In genomic region chr4:115838696-115839641, GRCm38 (mm10) we compare ENCODE assay signal across 8 mouse cellular contexts. TPM values are rescaled to one million over a fixed set of nuclear protein-coding genes. Genes with fewer than 3 reads are reported as not detected.
DNase-seq lines count a peak whose midpoint lies in the region; ATAC-seq lines count a peak whose summit lies in the region.

Gene Mknk1, plus strand, starts transcription at chr4:115839198.

- H3K27me3 ChIP-seq in heart, embryonic 13.5 days (replicated peaks): no peaks in the 10 kb centered on the region
- no peaks in the 10 kb centered on the region for H3K27me3 ChIP-seq in liver, embryonic 12.5 days (replicated peaks)
- H3K27me3 ChIP-seq in stomach, embryonic 15.5 days (replicated peaks): no peaks in the 10 kb centered on the region

- peaks cover 27% of the 10 kb centered on the region for H3K36me3 ChIP-seq in heart, embryonic 13.5 days
- H3K36me3 ChIP-seq in liver, embryonic 12.5 days: peaks cover 45% of the 10 kb centered on the region
- peaks cover 3% of the 10 kb centered on the region for H3K36me3 ChIP-seq in stomach, embryonic 15.5 days

- ATAC-seq in erythroid progenitor cell, adult 5-6 weeks (replicated peaks; ENCODE audit: low FRiP score, poor library complexity, severe bottlenecking): peak; percentile 98
- peak; percentile 97 for ATAC-seq in heart, embryonic 13.5 days (ENCODE audit: extremely low read depth, insufficient number of reproducible peaks, low FRiP score, low TSS enrichment)
- peak; percentile 93 for ATAC-seq in liver, embryonic 12.5 days
- peak; percentile 93 for ATAC-seq in stomach, embryonic 15.5 days (ENCODE audit: insufficient read depth, low FRiP score, low read depth)

- no peaks in the 10 kb centered on the region for H3K9me3 ChIP-seq in heart, embryonic 13.5 days
- H3K9me3 ChIP-seq in liver, embryonic 12.5 days (replicated peaks): no peaks in the 10 kb centered on the region
- no peaks in the 10 kb centered on the region for H3K9me3 ChIP-seq in stomach, embryonic 15.5 days

- H3K9ac ChIP-seq in heart, embryonic 13.5 days: peak within 1 kb of the TSS; percentile 86
- H3K9ac ChIP-seq in liver, embryonic 12.5 days: peak within 1 kb of the TSS; percentile 95
- H3K9ac ChIP-seq in stomach, embryonic 15.5 days: peak within 1 kb of the TSS; percentile 78

- DNase-seq in CD4-positive helper T cell, adult 2 months (ENCODE audit: low read depth, low spot score): peak; percentile 96
- DNase-seq in brain, embryonic 18.5 days (ENCODE audit: low read depth, low spot score): peak; percentile 78
- DNase-seq in kidney, postnatal 10 days: peak; percentile 96
- DNase-seq in natural killer cell, adult 2 months (ENCODE audit: low spot score in 2 of 2): peak; percentile 90 to 95

- peaks cover 14% of the 10 kb centered on the region for H3K4me1 ChIP-seq in heart, embryonic 13.5 days
- H3K4me1 ChIP-seq in liver, embryonic 12.5 days: peaks cover 72% of the 10 kb centered on the region
- 0 out of 2 replicates have a peak, but pooled peaks cover 5% of the 10 kb centered on the region for H3K4me1 ChIP-seq in stomach, embryonic 15.5 days

- peak within 1 kb of the TSS; percentile 79 for H3K4me2 ChIP-seq in heart, embryonic 13.5 days
- H3K4me2 ChIP-seq in liver, embryonic 12.5 days: peak within 1 kb of the TSS; percentile 80
- peak within 1 kb of the TSS; percentile 78 for H3K4me2 ChIP-seq in stomach, embryonic 15.5 days

- 2% methylated on average over 51 of the region's 51 CpGs for WGBS in heart, embryonic 13.5 days
- 1% methylated on average over 51 of the region's 51 CpGs for WGBS in liver, embryonic 12.5 days (ENCODE audit: insufficient replicate concordance)
- 1% methylated on average over 51 of the region's 51 CpGs for WGBS in stomach, embryonic 15.5 days

- H3K4me3 ChIP-seq in heart, embryonic 13.5 days: peak within 1 kb of the TSS; percentile 70
- H3K4me3 ChIP-seq in liver, embryonic 12.5 days: peak within 1 kb of the TSS; percentile 96
- peak within 1 kb of the TSS; percentile 84 for H3K4me3 ChIP-seq in stomach, embryonic 15.5 days (replicated peaks)

- peak within 1 kb of the TSS; percentile 71 for H3K27ac ChIP-seq in heart, embryonic 13.5 days (replicated peaks)
- peak within 1 kb of the TSS; percentile 84 for H3K27ac ChIP-seq in liver, embryonic 12.5 days
- peak within 1 kb of the TSS; percentile 83 for H3K27ac ChIP-seq in stomach, embryonic 15.5 days

RNA-seq across cellular contexts. Expression of gene Mknk1, which starts in this region (rescaled TPM):
- 82.9 and 104 TPM in 2 replicates for total RNA-seq in erythroid progenitor cell, adult 5-6 weeks (2015; ENCODE audit: low replicate concordance)
- total RNA-seq in erythroid progenitor cell, adult 5-6 weeks (2017; ENCODE audit: low replicate concordance): 116 and 146 TPM in 2 replicates
- polyA plus RNA-seq in heart, embryonic 13.5 days (2015; fragmentation: Nextera tagmentation; extraction: Ambion mirVana): 18.2 and 18.6 TPM in 2 replicates
- polyA plus RNA-seq in liver, embryonic 12.5 days (2016; fragmentation: Nextera tagmentation; extraction: Ambion mirVana): 45.2 and 47.2 TPM in 2 replicates
- 43.1 and 58.5 TPM in 2 replicates for polyA plus RNA-seq in stomach, embryonic 15.5 days (2015; fragmentation: Nextera tagmentation; extraction: Ambion mirVana)

Comparison
In these comparisons a context has a peak if more than half of its experiments do, and no peak if none do; other contexts are left out.
1. Peak in every context shown above with its lines: DNase-seq, ATAC-seq, H3K4me3 ChIP-seq and H3K27ac ChIP-seq.